Mouse (Mus musculus): Measurements from ENCODE around the gene Foxn3.

Gene Foxn3

GRCm38 (mm10) chr12:99256997-99257396, 306.4 kb downstream of the Foxn3 start:
- DNase-seq (ENCODE audit: low spot score in 2 of 2), result no peak

GRCm38 (mm10) chr12:99256463-99256862, 306.9 kb downstream of the Foxn3 start:
- DNase-seq (ENCODE audit: low spot score in 2 of 2), result no peak

GRCm38 (mm10) chr12:99254436-99254835, 308.9 kb downstream of the Foxn3 start:
- no peak for DNase-seq (ENCODE audit: low spot score in 2 of 2)

- DNase-seq (ENCODE audit: low spot score in 2 of 2), result no peak
These were observed 309.8 kb downstream of the Foxn3 start for GRCm38 (mm10) chr12:99253562-99253961.

- DNase-seq (ENCODE audit: low spot score in 2 of 2), result no peak
These were observed 314.8 kb downstream of the Foxn3 start for GRCm38 (mm10) chr12:99248606-99249005.

- DNase-seq (ENCODE audit: low spot score in 2 of 2), result no peak
These were observed 315.4 kb downstream of the Foxn3 start for GRCm38 (mm10) chr12:99247939-99248338.

- no peak for DNase-seq (ENCODE audit: low spot score in 2 of 2)
These were observed 316.2 kb downstream of the Foxn3 start for GRCm38 (mm10) chr12:99246984-99247746.

- no peak for DNase-seq (ENCODE audit: low spot score in 2 of 2)
These were observed 318.7 kb downstream of the Foxn3 start for GRCm38 (mm10) chr12:99244673-99245072.

- DNase-seq (ENCODE audit: low spot score in 2 of 2), result no peak
These were observed 319.1 kb downstream of the Foxn3 start for GRCm38 (mm10) chr12:99244264-99244663.

GRCm38 (mm10) chr12:99243316-99243715, 320.1 kb downstream of the Foxn3 start:
- no peak for DNase-seq (ENCODE audit: low spot score in 2 of 2)

- no peak for DNase-seq (ENCODE audit: low spot score in 2 of 2)
These were observed 323.1 kb downstream of the Foxn3 start for GRCm38 (mm10) chr12:99240185-99240726.

GRCm38 (mm10) chr12:99239735-99240134, 323.6 kb downstream of the Foxn3 start:
- no peak for DNase-seq (ENCODE audit: low spot score in 2 of 2)

GRCm38 (mm10) chr12:99237497-99237896, 325.9 kb downstream of the Foxn3 start:
- DNase-seq (ENCODE audit: low spot score in 2 of 2), result no peak

GRCm38 (mm10) chr12:99234346-99234745, 329.0 kb downstream of the Foxn3 start:
- DNase-seq (ENCODE audit: low spot score in 2 of 2), result no peak

- DNase-seq (ENCODE audit: low spot score in 2 of 2), result no peak
These were observed 330.0 kb downstream of the Foxn3 start for GRCm38 (mm10) chr12:99233386-99233785.

- DNase-seq (ENCODE audit: low spot score in 2 of 2), result no peak
These were observed 330.9 kb downstream of the Foxn3 start for GRCm38 (mm10) chr12:99232478-99232877.

GRCm38 (mm10) chr12:99231321-99231720, 332.1 kb downstream of the Foxn3 start:
- DNase-seq (ENCODE audit: low spot score in 2 of 2), result no peak

- no peak for DNase-seq (ENCODE audit: low spot score in 2 of 2)
These were observed 332.7 kb downstream of the Foxn3 start for GRCm38 (mm10) chr12:99230783-99231048.

- no peak for DNase-seq (ENCODE audit: low spot score in 2 of 2)
These were observed 333.2 kb downstream of the Foxn3 start for GRCm38 (mm10) chr12:99229973-99230782.

GRCm38 (mm10) chr12:99227313-99227952, 335.9 kb downstream of the Foxn3 start:
- no peak for DNase-seq (ENCODE audit: low spot score in 2 of 2)

- DNase-seq (ENCODE audit: low spot score in 2 of 2), result no peak
These were observed 338.3 kb downstream of the Foxn3 start for GRCm38 (mm10) chr12:99224863-99225603.

Measured in frontal cortex, postnatal 25 days (tissue).